In the genomic region with DNA sequence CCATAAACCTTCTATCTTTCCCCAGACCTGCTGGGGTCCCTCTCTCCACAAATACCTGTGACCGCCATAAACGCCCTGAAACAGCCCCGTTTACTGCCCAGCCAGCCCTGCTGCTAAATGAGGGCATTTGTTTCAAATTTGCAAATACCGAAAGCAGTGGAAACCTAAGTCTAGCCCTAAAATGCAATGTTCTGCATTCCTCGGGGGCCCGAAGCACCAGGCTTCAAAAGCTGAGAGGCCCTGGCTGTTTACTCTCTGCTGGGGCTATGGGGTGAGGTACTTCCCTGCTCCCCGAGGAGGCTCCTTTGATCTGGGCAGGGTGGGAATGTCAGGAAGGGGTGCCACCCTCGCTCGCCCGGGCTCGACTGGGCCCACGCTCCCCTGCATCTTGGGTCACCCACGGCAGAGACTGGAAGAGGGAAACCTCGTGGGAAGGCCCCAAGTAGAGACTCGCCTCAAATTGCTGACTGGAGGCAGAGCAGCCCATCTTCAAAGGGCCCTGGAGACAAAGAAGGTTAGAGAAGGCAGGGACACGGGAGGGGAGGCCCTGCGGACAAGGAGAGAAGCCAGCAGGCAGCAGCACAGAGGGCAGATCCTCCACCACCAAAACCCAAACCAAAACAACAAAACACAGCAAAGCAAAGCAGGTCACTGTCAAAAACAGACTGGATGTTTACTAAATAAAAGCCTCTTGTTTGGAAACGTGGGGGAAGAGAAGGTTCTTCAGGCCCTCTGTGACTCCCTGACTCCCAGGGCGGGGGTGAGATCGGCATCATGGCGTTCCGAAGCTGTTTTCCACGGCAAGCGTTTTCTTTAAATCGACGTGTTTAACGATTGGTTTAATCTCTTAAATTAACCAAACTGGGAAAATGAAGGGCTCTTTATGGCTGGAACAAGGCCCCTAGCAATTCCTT, we compare ENCODE assay signal across 9 mouse cellular contexts. TPM values are rescaled to one million over a fixed set of nuclear protein-coding genes. Genes with fewer than 3 reads are reported as not detected.
DNase-seq lines count a peak whose midpoint lies in the region; ATAC-seq and TF ChIP-seq lines count a peak whose summit lies in the region.
"Had no signal": no experiment of that assay in that cellular context is flagged by ENCODE, and none has a peak within 500 bp of the region (broad histone marks: within the 10 kb centered on the region; RNA-seq: fewer than 3 reads in every experiment).

No protein-coding gene starts in this region.

- DNase-seq in ES-E14 (ENCODE audit: low read depth, low spot score), result no peak
- peak; percentile 61 for DNase-seq in hindbrain, embryonic 11.5 days (ENCODE audit: low spot score)
- DNase-seq in right cerebral cortex, postnatal 10 days (ENCODE audit: low spot score in 2 of 2), result no peak
- no peak for DNase-seq in gastrocnemius, postnatal 14 days
- DNase-seq: gastrocnemius, postnatal 10 days had no signal

- H3K4me2 ChIP-seq in hindbrain, embryonic 11.5 days (replicated peaks; ENCODE audit: low read depth, low read length), result peak overlapping the region; percentile 26
- H3K4me2 ChIP-seq in midbrain, embryonic 12.5 days (replicated peaks), result peak overlapping the region; percentile 34

- 3% methylated on average over 27 of the region's 27 CpGs for WGBS in hindbrain, embryonic 11.5 days
- WGBS in midbrain, embryonic 12.5 days, result 3% methylated on average over 27 of the region's 27 CpGs

- in situ Hi-C loops in ES-E14 (cut with MboI; ENCODE audit: low sequenced_read_pairs in 2 of 2, unreplicated experiment in 2 of 2), result no loop called here

- peak overlapping the region; percentile 63 for H3K4me3 ChIP-seq in E14TG2a.4 (replicated peaks; ENCODE audit: low read length)
- H3K4me3 ChIP-seq in ES-E14 (ENCODE audit: insufficient read depth in 1 of 2, low read depth in 1 of 2, low read length in 2 of 2, poor library complexity in 1 of 2, severe bottlenecking in 1 of 2), result peak overlapping the region; percentile 17 to 51
- no peak overlapping the region for H3K4me3 ChIP-seq in hindbrain, embryonic 11.5 days (ENCODE audit: low read depth, low read length)
- 0 out of 2 replicates have a peak overlapping the region, but pooled peaks have one; percentile 6 for H3K4me3 ChIP-seq in midbrain, embryonic 12.5 days
- H3K4me3 ChIP-seq: megakaryocyte, embryonic 14.5 days had no signal

- H3K9ac ChIP-seq in ES-E14 (ENCODE audit: insufficient read depth, low read depth, low read length, poor library complexity, severe bottlenecking), result peak overlapping the region; percentile 17; the same call in 1 of the 2 replicates
- H3K9ac ChIP-seq in hindbrain, embryonic 11.5 days (ENCODE audit: low read depth, low read length), result peak overlapping the region; percentile 54
- peak overlapping the region; percentile 41 for H3K9ac ChIP-seq in midbrain, embryonic 12.5 days (replicated peaks)

- H3K27ac ChIP-seq in ES-E14 (ENCODE audit: insufficient read depth, low read depth, low read length, poor library complexity, severe bottlenecking), result peak overlapping the region; percentile 47
- peak overlapping the region; percentile 80 for H3K27ac ChIP-seq in hindbrain, embryonic 11.5 days (ENCODE audit: low read depth, low read length)
- H3K27ac ChIP-seq in midbrain, embryonic 12.5 days (replicated peaks), result peak overlapping the region; percentile 81

- H3K27me3 ChIP-seq in E14TG2a.4 (ENCODE audit: insufficient read depth, low read length), result no peaks in the 10 kb centered on the region
- H3K27me3 ChIP-seq in hindbrain, embryonic 11.5 days (ENCODE audit: control insufficient read depth, insufficient read depth, low read length), result no peaks in the 10 kb centered on the region
- H3K27me3 ChIP-seq in midbrain, embryonic 12.5 days, result no peaks in the 10 kb centered on the region

- TF ChIP-seq CTCF in E14TG2a.4 (conservative IDR thresholded peaks at IDR 0.05; ENCODE audit: low read length), result no peak

- ATAC-seq in hindbrain, embryonic 11.5 days (ENCODE audit: low FRiP score), result peak; percentile 54; the same call in 1 of the 2 replicates
- ATAC-seq in midbrain, embryonic 12.5 days (ENCODE audit: low FRiP score, low read depth), result 0 out of 2 replicates have a peak, but pooled peaks have one; percentile 28
- no peak for ATAC-seq in activated CD4-positive, CD25-positive, alpha-beta regulatory T cell, adult 4 months

- no peaks in the 10 kb centered on the region for H3K36me3 ChIP-seq in E14TG2a.4 (ENCODE audit: insufficient read depth, low read length)
- H3K36me3 ChIP-seq in ES-E14 (ENCODE audit: control insufficient read depth, insufficient read depth, low read length, poor library complexity, severe bottlenecking), result no peaks in the 10 kb centered on the region; the same call in 1 of the 2 replicates
- no peaks in the 10 kb centered on the region for H3K36me3 ChIP-seq in hindbrain, embryonic 11.5 days (ENCODE audit: control insufficient read depth, insufficient read depth, low read length)
- no peaks in the 10 kb centered on the region for H3K36me3 ChIP-seq in midbrain, embryonic 12.5 days

- H3K4me1 ChIP-seq in E14TG2a.4 (replicated peaks; ENCODE audit: low read depth, low read length) (peaks cover 96% of the 10 kb centered on the region), ES-E14 (ENCODE audit: control insufficient read depth in 2 of 2, insufficient read depth in 2 of 2, low read length in 2 of 2, poor library complexity in 1 of 2) (peaks cover 26 to 45% of the 10 kb centered on the region in 2 experiments)
- peaks cover 17% of the 10 kb centered on the region for H3K4me1 ChIP-seq in hindbrain, embryonic 11.5 days (replicated peaks; ENCODE audit: control insufficient read depth, insufficient read depth, low read length)
- peaks cover 60% of the 10 kb centered on the region for H3K4me1 ChIP-seq in midbrain, embryonic 12.5 days

- intact Hi-C loops in gastrocnemius, postnatal 14 days (cut with DNase I; ENCODE audit: low total_unique reads), result no loop called here

- H3K9me3 ChIP-seq in E14TG2a.4 (ENCODE audit: low read length) (no peaks in the 10 kb centered on the region), ES-E14 (ENCODE audit: control insufficient read depth, insufficient read depth, low read depth, low read length) (no peaks in the 10 kb centered on the region)
- no peaks in the 10 kb centered on the region for H3K9me3 ChIP-seq in hindbrain, embryonic 11.5 days (ENCODE audit: control insufficient read depth, low read length)
- H3K9me3 ChIP-seq in midbrain, embryonic 12.5 days, result no peaks in the 10 kb centered on the region
- H3K9me3 ChIP-seq: megakaryocyte, embryonic 14.5 days had no signal

TF ChIP-seq in ES-E14, 5 proteins besides CTCF, POLR2A, EP300 and RAD21:
- no peak for TF ChIP-seq ZNF384 (IDR thresholded peaks at IDR 0.05; ENCODE audit: low read depth, low read length)
- TF ChIP-seq HCFC1 (IDR thresholded peaks at IDR 0.05; ENCODE audit: borderline replicate concordance, insufficient read depth, low read length), result no peak
- no peak for TF ChIP-seq CHD2 (IDR thresholded peaks at IDR 0.05; ENCODE audit: low read depth, low read length)
- TF ChIP-seq ZC3H11A (IDR thresholded peaks at IDR 0.05; ENCODE audit: borderline replicate concordance, low read depth, low read length), result no peak
- TF ChIP-seq MAFK (IDR thresholded peaks at IDR 0.05; ENCODE audit: insufficient read depth, low read depth, low read length), result no peak

RNA-seq across cellular contexts. Expression of gene Ptk7, which starts 10.3 kb away (rescaled TPM):
- 200 and 384 TPM in 2 replicates for total RNA-seq in ES-E14 (2012; rRNA removed)
- polyA plus RNA-seq in hindbrain, embryonic 11.5 days (2014; fragmentation: Nextera tagmentation; extraction: Ambion mirVana), result 16.0 and 21.5 TPM in 2 replicates
- 57.1 and 63.4 TPM in 2 replicates for polyA plus RNA-seq in midbrain, embryonic 12.5 days (2016; fragmentation: Nextera tagmentation; extraction: Ambion mirVana)
- under 1 TPM in 1 of 2 experiments, not detected in 1; 0.22 TPM for polyA plus RNA-seq in activated CD4-positive, CD25-positive, alpha-beta regulatory T cell, adult 4 months (2017; shearing (Covaris generic))
- total RNA-seq in gastrocnemius, postnatal 14 days (2021), result 1 to 10 TPM; 5.8 to 7.2 TPM

RNA-seq across cellular contexts. Expression of gene Klc4, which starts 26.8 kb away (rescaled TPM):
- total RNA-seq in ES-E14 (2012; rRNA removed), result 17.8 and 20.7 TPM in 2 replicates
- polyA plus RNA-seq in hindbrain, embryonic 11.5 days (2014; fragmentation: Nextera tagmentation; extraction: Ambion mirVana), result 22.7 and 29.8 TPM in 2 replicates
- 43.6 and 44.7 TPM in 2 replicates for polyA plus RNA-seq in midbrain, embryonic 12.5 days (2016; fragmentation: Nextera tagmentation; extraction: Ambion mirVana)
- 10 to 100 TPM in 1 of 2 experiments, 1 to 10 TPM in 1; 5.6 to 11.2 TPM for polyA plus RNA-seq in activated CD4-positive, CD25-positive, alpha-beta regulatory T cell, adult 4 months (2017; shearing (Covaris generic))
- total RNA-seq in gastrocnemius, postnatal 14 days (2021), result 10 to 100 TPM; 13.7 to 14.9 TPM

RNA-seq across cellular contexts. Expression of gene Mrpl2, which starts 27.0 kb away (rescaled TPM):
- total RNA-seq in ES-E14 (2012; rRNA removed), result 205 and 261 TPM in 2 replicates
- 94.8 and 95.2 TPM in 2 replicates for polyA plus RNA-seq in hindbrain, embryonic 11.5 days (2014; fragmentation: Nextera tagmentation; extraction: Ambion mirVana)
- 73.9 and 88.4 TPM in 2 replicates for polyA plus RNA-seq in midbrain, embryonic 12.5 days (2016; fragmentation: Nextera tagmentation; extraction: Ambion mirVana)
- polyA plus RNA-seq in activated CD4-positive, CD25-positive, alpha-beta regulatory T cell, adult 4 months (2017; shearing (Covaris generic)), result 10 to 100 TPM; 67.3 to 68.4 TPM
- 100 to 1,000 TPM; 102 to 107 TPM for total RNA-seq in gastrocnemius, postnatal 14 days (2021)

RNA-seq across cellular contexts. Expression of gene Cul7, which starts 31.1 kb away (rescaled TPM):
- total RNA-seq in ES-E14 (2012; rRNA removed), result 88.5 and 96.1 TPM in 2 replicates
- 25.9 and 30.5 TPM in 2 replicates for polyA plus RNA-seq in hindbrain, embryonic 11.5 days (2014; fragmentation: Nextera tagmentation; extraction: Ambion mirVana)
- 48.3 and 49.0 TPM in 2 replicates for polyA plus RNA-seq in midbrain, embryonic 12.5 days (2016; fragmentation: Nextera tagmentation; extraction: Ambion mirVana)
- polyA plus RNA-seq in activated CD4-positive, CD25-positive, alpha-beta regulatory T cell, adult 4 months (2017; shearing (Covaris generic)), result 1 to 10 TPM; 2.8 to 4.1 TPM
- total RNA-seq in gastrocnemius, postnatal 14 days (2021), result 10 to 100 TPM; 20.1 to 25.5 TPM

RNA-seq across cellular contexts. Expression of gene Rrp36, which starts 55.1 kb away (rescaled TPM):
- total RNA-seq in ES-E14 (2012; rRNA removed), result 44.5 and 57.0 TPM in 2 replicates
- polyA plus RNA-seq in hindbrain, embryonic 11.5 days (2014; fragmentation: Nextera tagmentation; extraction: Ambion mirVana), result 57.9 and 58.4 TPM in 2 replicates
- 54.1 and 56.0 TPM in 2 replicates for polyA plus RNA-seq in midbrain, embryonic 12.5 days (2016; fragmentation: Nextera tagmentation; extraction: Ambion mirVana)
- 10 to 100 TPM; 44.0 to 48.0 TPM for polyA plus RNA-seq in activated CD4-positive, CD25-positive, alpha-beta regulatory T cell, adult 4 months (2017; shearing (Covaris generic))
- total RNA-seq in gastrocnemius, postnatal 14 days (2021), result 10 to 100 TPM in 1 of 2 experiments, 1 to 10 TPM in 1; 9.5 to 11.8 TPM

Comparison
In these comparisons a context has a peak if more than half of its experiments do, and no peak if none do; other contexts are left out.
1. RNA of gene Ptk7, which starts 10.3 kb away (polyA plus RNA-seq): 57.1 to 63.4 TPM in midbrain, embryonic 12.5 days and 16.0 to 21.5 TPM in hindbrain, embryonic 11.5 days; 0.22 TPM in activated CD4-positive, CD25-positive, alpha-beta regulatory T cell, adult 4 months; every median in the first group is over 10 times any median in the second.
2. Peak in every context shown above with its lines, with median percentiles within 50 percentile points of each other: H3K27ac ChIP-seq and H3K9ac ChIP-seq.